Mouse (Mus musculus): ENCODE data around the gene Tas2r143. TPM values are rescaled to one million over a fixed set of nuclear protein-coding genes. Genes with fewer than 3 reads are reported as not detected.

The Tas2r143 gene
- total and polyA plus RNA-seq, 2 experiments from 2014 or later = not detected

DNA sequence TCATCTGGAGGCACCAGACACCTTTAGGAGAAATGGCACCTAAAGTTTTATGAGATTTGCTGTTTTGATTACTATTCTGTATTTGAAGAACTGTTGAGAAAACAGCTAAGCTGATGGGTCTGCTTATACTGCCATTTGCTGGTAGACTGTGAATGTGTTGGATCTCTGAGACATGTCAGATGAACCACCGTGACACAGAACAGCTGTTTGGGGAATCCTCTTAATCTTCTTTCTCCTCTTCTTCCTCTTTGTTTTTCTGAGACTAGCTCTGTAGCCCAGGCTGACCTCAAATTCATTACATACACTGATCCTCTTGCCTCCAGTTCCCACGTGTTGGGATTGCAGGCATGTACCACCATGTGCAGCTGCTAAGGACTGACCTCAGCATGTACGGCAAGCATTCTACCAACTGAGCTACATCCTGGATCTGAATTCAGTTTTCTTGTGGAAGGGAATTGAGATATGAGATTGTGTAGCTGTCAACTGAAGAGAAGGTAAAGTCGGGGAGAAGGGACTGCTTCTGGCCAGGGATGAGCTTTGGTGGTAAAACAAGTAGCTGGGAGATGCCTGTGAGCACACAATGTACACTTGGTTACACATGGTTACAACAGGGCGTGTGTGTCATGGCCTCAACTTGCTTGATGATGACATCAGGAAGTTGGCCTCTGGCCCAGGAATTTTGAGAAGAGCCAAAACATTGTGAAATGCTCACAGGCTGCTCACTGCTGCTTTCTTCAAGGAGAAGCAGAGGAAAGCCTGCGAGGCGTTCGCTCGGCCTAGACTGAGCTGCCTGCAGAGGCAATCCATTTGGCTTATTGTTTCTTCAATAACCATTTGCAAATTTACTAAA lies 3.9 kb upstream of the Tas2r143 start:
- no peak overlapping the region for H3K4me2 ChIP-seq (ENCODE audit: low read depth, low read length, poor library complexity, severe bottlenecking)
- ATAC-seq (ENCODE audit: low FRiP score) (no peak), DNase-seq (ENCODE audit: low spot score) (peak; percentile 36)
- no peaks in the 10 kb centered on the region for H3K36me3 ChIP-seq (ENCODE audit: insufficient read depth, low read length)
- no peaks in the 10 kb centered on the region for H3K9me3 ChIP-seq (ENCODE audit: low read length)
- H3K4me3 ChIP-seq (ENCODE audit: low read depth, low read length) = no peak overlapping the region
- H3K27me3 ChIP-seq (ENCODE audit: insufficient read depth, low read length) = no peaks in the 10 kb centered on the region
- TF ChIP-seq CTCF (IDR thresholded peaks at IDR 0.05) = no peak
- H3K9ac ChIP-seq (replicated peaks; ENCODE audit: low read length, poor library complexity, severe bottlenecking) = no peak overlapping the region
- no peak overlapping the region for H3K27ac ChIP-seq (ENCODE audit: low read depth, low read length)
- WGBS = 74% methylated on average over 9 of the region's 9 CpGs
- H3K4me1 ChIP-seq (ENCODE audit: insufficient read depth, low read length) = no peaks in the 10 kb centered on the region

- Histone ChIP-seq H3K36me3 (ENCODE audit: insufficient read depth, low read length) (no peaks in the 10 kb centered on the region), H3K4me3 (ENCODE audit: low read depth, low read length) (no peak overlapping the region), H3K4me2 (ENCODE audit: low read depth, low read length, poor library complexity, severe bottlenecking) (no peak overlapping the region), H3K9me3 (ENCODE audit: low read length) (no peaks in the 10 kb centered on the region), H3K9ac (replicated peaks; ENCODE audit: low read length, poor library complexity, severe bottlenecking) (no peak overlapping the region), H3K4me1 (ENCODE audit: insufficient read depth, low read length) (no peaks in the 10 kb centered on the region), H3K27me3 (ENCODE audit: insufficient read depth, low read length) (no peaks in the 10 kb centered on the region), H3K27ac (ENCODE audit: low read depth, low read length) (no peak overlapping the region)
- no peak for ATAC-seq (ENCODE audit: low FRiP score)
- DNase-seq (ENCODE audit: low spot score) = no peak
- 85% methylated on average over 3 of the region's 3 CpGs for WGBS
- TF ChIP-seq CTCF (IDR thresholded peaks at IDR 0.05) = no peak
Observed at GRCm38 (mm10) chr6:42397041-42397657, 2.9 kb upstream of the Tas2r143 start.

DNA sequence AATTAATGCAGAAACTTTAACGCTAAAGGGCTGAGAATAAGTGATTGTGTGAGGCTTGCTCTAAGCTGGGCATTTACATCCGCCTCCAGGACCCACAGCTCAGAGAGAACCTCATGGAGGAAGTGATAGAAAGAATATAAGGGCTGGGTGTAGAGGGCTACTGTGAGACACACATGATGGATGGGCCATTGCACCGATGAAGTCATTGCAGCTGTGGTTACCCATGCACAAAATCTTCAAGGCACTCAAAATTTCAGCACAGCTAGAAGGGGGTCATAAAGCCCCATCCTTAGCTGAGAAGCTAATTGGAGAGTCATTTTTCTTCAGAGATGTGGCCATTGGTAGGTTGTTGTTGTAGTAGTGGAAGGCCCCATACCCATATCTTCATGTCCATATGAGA lies 1.8 kb upstream of the Tas2r143 start:
- no peaks in the 10 kb centered on the region for H3K27me3 ChIP-seq (ENCODE audit: insufficient read depth, low read length)
- ATAC-seq (ENCODE audit: low FRiP score) (no peak), DNase-seq (ENCODE audit: low spot score) (no peak)
- H3K4me2 ChIP-seq (ENCODE audit: low read depth, low read length, poor library complexity, severe bottlenecking) = no peak overlapping the region
- WGBS = 88% methylated on average over 3 of the region's 3 CpGs
- no peak overlapping the region for H3K4me3 ChIP-seq (ENCODE audit: low read depth, low read length)
- H3K27ac ChIP-seq (ENCODE audit: low read depth, low read length) = no peak overlapping the region
- H3K9me3 ChIP-seq (ENCODE audit: low read length) = no peaks in the 10 kb centered on the region
- no peaks in the 10 kb centered on the region for H3K36me3 ChIP-seq (ENCODE audit: insufficient read depth, low read length)
- H3K9ac ChIP-seq (replicated peaks; ENCODE audit: low read length, poor library complexity, severe bottlenecking) = no peak overlapping the region
- no peak for TF ChIP-seq CTCF (IDR thresholded peaks at IDR 0.05)
- H3K4me1 ChIP-seq (ENCODE audit: insufficient read depth, low read length) = no peaks in the 10 kb centered on the region

DNA sequence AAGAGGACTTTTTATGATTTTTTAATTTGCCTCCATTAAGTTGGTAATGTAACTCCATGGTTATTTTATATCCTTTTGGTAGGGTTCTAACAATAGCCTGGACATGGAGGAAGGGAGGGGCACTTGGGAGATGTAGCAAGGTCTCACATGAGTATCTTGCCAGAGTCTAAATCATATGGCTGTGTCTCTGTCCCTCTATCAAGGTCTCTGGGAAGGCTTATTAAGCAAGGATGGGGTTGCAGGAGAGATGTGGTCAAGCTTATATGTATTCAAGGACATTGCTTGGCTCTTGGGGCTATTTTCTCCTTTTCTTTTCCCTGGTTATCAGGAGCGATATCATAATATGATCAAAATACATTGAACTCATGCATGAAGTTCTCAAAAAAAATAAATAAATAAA lies 1.0 kb upstream of the Tas2r143 start:
- no peak for TF ChIP-seq CTCF (IDR thresholded peaks at IDR 0.05)
- Histone ChIP-seq H3K9me3 (ENCODE audit: low read length) (no peaks in the 10 kb centered on the region), H3K4me2 (ENCODE audit: low read depth, low read length, poor library complexity, severe bottlenecking) (no peak overlapping the region), H3K36me3 (ENCODE audit: insufficient read depth, low read length) (no peaks in the 10 kb centered on the region), H3K27me3 (ENCODE audit: insufficient read depth, low read length) (no peaks in the 10 kb centered on the region), H3K4me3 (ENCODE audit: low read depth, low read length) (no peak overlapping the region), H3K4me1 (ENCODE audit: insufficient read depth, low read length) (no peaks in the 10 kb centered on the region), H3K9ac (replicated peaks; ENCODE audit: low read length, poor library complexity, severe bottlenecking) (no peak overlapping the region), H3K27ac (ENCODE audit: low read depth, low read length) (no peak overlapping the region)
- DNase-seq (ENCODE audit: low spot score) = no peak
- WGBS = 100% methylated on average over 1 of the region's 1 CpGs
- no peak for ATAC-seq (ENCODE audit: low FRiP score)

- H3K4me1 ChIP-seq (ENCODE audit: insufficient read depth, low read length) = no peaks in the 10 kb centered on the region
- 89% methylated on average over 2 of the region's 2 CpGs for WGBS
- ATAC-seq (ENCODE audit: low FRiP score) (no peak), DNase-seq (ENCODE audit: low spot score) (no peak)
- H3K36me3 ChIP-seq (ENCODE audit: insufficient read depth, low read length) = no peaks in the 10 kb centered on the region
- H3K27me3 ChIP-seq (ENCODE audit: insufficient read depth, low read length) = no peaks in the 10 kb centered on the region
- no peak for TF ChIP-seq CTCF (IDR thresholded peaks at IDR 0.05)
- H3K9ac ChIP-seq (replicated peaks; ENCODE audit: low read length, poor library complexity, severe bottlenecking) = no peak within 1 kb of the TSS
- no peak within 1 kb of the TSS for H3K4me3 ChIP-seq (ENCODE audit: low read depth, low read length)
- H3K9me3 ChIP-seq (ENCODE audit: low read length) = no peaks in the 10 kb centered on the region
- no peak within 1 kb of the TSS for H3K27ac ChIP-seq (ENCODE audit: low read depth, low read length)
- no peak within 1 kb of the TSS for H3K4me2 ChIP-seq (ENCODE audit: low read depth, low read length, poor library complexity, severe bottlenecking)
Observed at GRCm38 (mm10) chr6:42405134-42405533, 5.1 kb downstream of the Tas2r143 start, which contains the start of gene Tas2r135. Tas2r135 (plus strand) TSS chr6:42405434.

DNA sequence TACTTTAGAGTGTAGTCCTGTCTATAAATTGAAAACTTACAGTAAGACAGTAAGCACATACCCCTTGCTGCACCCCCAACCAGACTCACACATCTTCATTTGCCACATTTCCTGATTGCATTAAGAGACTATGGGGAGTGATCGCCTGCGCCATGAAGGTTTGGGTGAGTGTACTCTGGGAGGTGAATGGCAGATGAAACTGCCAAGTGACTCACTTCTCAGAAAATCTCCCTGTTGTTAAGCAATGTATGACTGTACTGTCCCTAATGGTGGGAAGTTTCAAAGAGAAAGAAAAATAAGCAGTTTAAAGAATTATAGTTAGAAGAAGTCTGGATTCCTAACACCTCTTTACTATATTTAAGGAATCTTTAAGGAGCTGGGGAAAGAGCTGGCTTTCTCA lies 19.4 kb downstream of the Tas2r143 start:
- no peak for DNase-seq (ENCODE audit: low spot score)
- Histone ChIP-seq H3K4me3 (ENCODE audit: low read depth, low read length) (no peak overlapping the region), H3K36me3 (ENCODE audit: insufficient read depth, low read length) (no peaks in the 10 kb centered on the region), H3K27me3 (ENCODE audit: insufficient read depth, low read length) (no peaks in the 10 kb centered on the region), H3K4me1 (ENCODE audit: insufficient read depth, low read length) (no peaks in the 10 kb centered on the region), H3K4me2 (ENCODE audit: low read depth, low read length, poor library complexity, severe bottlenecking) (no peak overlapping the region), H3K27ac (ENCODE audit: low read depth, low read length) (no peak overlapping the region), H3K9me3 (ENCODE audit: low read length) (no peaks in the 10 kb centered on the region), H3K9ac (replicated peaks; ENCODE audit: low read length, poor library complexity, severe bottlenecking) (no peak overlapping the region)
- no peak for TF ChIP-seq CTCF (IDR thresholded peaks at IDR 0.05)
- ATAC-seq (ENCODE audit: low FRiP score) = no peak
- WGBS = 91% methylated on average over 2 of the region's 2 CpGs

All from midbrain, postnatal 0 days (tissue).